Mouse (Mus musculus) layer of hippocampus, postnatal 36 days (tissue): ENCODE measurements at regions not wholly inside any gene's neighbourhood (a gene's known extent, or its start where the extent isn't known, plus 50 kb on each side); places are given as distances from the start of the nearest gene placed in this dataset.
"Not testable (repeated sequence)": the region's sequence is repeated elsewhere in the genome, so short reads cannot be mapped to it uniquely, and the experiment has no call there.

Experiments
- DNase-seq, 2 experiments: peaks; one replicate each; pipeline ENCODE4 v3.0.0; 2022

GRCm38 (mm10) chr1:83970641-83971285 lies 393.2 kb downstream of the Pid1 start:
- DNase-seq, result no peak

GRCm38 (mm10) chr1:83964631-83965030 lies 399.3 kb downstream of the Pid1 start:
- DNase-seq, result not testable (repeated sequence)

GRCm38 (mm10) chr1:83961761-83962160 lies 402.2 kb downstream of the Pid1 start:
- no peak for DNase-seq

DNA sequence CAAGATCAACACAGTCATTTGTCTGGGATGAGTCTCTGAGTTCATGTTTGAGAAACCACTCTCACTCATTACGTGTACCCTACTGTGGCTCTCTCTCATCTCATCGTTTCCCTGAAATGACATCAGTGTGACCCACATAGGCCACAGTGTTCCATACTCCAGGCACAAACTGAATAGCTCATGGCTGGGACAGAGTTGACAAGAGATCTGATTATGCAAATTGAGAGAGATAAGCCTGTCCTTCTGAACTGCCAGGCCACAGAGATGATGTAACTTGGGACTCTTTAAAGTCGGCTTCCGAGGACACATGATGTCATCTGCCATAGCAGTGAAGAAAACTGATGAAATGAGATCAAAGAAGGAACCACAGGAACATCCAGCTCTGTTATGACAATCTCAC lies 404.2 kb downstream of the Pid1 start:
- DNase-seq, result no peak

DNA sequence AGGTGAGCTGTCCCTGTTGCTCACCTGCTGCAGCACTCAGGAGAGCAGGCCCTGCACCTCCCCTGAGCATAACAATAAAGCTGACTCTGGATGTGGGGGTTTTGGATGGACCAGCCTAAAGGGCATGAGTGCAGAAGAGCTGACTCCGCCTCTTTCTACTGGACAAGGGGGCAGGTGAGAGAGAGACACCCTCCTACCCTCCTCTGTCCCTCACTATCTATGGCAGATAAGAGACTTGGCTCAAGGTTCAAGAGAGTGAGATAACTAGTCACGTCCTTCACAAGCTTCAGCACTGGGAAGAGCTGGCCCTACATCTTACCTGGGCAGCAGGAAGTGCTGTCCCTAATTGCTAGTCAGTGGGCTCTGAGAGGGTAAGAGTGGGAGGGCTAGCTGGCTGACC lies 441.1 kb downstream of the Pid1 start:
- DNase-seq, result no peak

DNA sequence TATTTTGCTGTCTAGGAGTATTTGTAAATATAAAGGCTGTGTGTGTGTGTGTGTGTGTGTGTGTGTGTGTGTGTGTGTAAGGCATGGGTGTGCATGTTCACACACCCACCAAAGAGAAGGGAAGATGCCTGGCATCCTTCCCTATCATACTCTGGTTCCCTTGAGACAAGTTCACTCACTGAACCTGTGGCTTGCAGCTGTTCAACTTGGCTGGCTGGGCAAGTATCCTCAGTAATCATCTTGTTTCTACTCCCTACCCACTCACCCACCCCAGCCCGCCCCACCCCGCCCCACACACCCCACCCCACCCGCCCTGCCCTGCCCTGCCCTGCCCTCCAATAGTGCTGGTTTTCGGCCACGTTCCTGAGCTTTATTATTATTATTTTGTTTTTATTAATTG lies 448.5 kb downstream of the Pid1 start:
- DNase-seq, result no peak

DNA sequence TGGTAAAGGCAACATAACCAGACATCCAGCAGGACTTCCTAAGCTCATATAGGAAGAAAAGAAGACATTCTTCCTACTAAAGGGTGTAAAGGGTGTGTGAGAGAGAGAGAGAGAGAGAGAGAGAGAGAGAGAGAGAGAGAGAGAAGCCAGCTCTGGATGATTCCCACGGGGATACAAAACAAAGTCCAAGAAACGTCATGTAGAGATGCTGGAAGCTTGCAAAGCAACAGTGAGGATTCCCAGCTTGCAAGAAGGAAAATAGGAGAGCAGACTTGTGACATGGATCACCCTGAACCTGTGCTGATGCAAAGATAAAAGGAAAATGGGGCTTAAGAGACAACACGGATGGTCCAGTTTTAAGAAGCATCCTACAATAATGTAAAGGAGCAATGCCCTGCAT lies 456.6 kb downstream of the Pid1 start:
- no peak for DNase-seq

DNA sequence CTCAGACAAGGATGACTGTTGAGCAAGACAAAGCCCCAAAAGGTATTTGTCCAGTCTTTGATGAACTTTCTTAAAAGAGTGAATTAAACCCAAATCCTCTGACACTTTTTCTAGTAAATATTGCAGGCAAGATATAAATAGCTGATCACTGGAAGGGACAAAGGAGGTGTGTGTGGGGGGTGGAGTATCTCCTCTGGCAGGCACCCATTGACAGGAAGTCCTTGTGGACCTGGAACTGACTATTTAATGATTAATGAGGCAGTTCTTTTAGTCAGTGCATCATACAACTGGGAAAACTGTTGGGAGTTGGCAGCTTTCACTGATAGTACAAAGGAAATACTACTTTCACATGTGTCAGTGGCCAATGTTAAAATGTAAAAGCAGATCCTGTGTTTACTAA lies 457.1 kb downstream of the Pid1 start:
- no peak for DNase-seq

DNA sequence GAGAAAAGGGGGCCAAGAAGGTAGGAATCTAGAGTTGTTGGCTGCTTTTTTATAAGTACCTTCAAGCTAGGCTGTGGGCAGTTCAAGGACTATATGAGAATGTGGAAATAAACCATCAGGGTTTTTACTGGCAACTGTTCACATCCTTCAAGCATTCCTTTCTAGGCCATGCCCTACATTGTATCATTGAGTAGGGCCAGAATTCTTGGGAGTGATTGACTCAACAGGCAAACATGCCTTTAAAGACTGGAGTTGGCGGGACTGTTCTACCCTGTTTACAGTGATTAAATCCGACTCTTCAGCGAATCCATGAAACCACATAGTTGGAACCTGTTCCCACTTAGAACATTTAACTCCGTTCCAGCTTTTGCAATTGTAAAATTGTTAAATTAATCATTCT lies 463.8 kb downstream of the Pid1 start:
- no peak for DNase-seq

DNA sequence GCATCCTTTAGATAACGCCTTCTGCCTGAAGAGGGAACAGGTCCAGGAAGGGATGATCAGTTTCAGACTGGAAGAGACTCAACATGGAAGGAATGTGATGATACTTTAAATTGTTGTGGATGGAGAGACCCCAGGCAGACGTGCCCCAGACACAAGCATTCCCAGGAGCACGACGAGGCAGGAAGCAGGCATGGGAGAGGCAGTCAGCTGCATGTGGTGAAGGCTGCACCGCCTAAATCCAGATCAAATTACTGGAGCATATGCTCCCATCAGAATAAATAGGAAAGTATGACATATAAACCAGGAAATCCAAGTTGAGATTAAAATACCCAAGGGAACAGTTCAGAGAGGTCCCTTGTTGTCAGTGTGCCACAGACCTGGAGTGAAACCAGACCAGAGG lies 467.3 kb downstream of the Pid1 start:
- DNase-seq, result no peak

DNA sequence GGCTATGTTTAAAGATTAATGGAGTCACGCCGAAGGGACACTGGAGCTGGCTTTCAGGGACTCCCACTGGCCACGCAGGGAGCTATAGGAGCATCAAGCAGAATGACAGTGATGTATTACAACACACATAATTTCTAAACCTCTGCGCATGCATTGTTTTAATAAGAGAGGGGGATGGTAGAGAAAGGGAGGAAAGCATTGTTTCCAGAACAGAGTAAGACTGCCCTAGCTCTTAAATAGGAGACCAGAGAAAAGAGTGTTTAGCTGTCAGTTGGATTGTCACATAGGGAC lies 471.1 kb upstream of the Sphkap start:
- DNase-seq, result no peak

- DNase-seq, result no peak
These were observed 470.5 kb upstream of the Sphkap start for GRCm38 (mm10) chr1:83878330-83879108.

DNA sequence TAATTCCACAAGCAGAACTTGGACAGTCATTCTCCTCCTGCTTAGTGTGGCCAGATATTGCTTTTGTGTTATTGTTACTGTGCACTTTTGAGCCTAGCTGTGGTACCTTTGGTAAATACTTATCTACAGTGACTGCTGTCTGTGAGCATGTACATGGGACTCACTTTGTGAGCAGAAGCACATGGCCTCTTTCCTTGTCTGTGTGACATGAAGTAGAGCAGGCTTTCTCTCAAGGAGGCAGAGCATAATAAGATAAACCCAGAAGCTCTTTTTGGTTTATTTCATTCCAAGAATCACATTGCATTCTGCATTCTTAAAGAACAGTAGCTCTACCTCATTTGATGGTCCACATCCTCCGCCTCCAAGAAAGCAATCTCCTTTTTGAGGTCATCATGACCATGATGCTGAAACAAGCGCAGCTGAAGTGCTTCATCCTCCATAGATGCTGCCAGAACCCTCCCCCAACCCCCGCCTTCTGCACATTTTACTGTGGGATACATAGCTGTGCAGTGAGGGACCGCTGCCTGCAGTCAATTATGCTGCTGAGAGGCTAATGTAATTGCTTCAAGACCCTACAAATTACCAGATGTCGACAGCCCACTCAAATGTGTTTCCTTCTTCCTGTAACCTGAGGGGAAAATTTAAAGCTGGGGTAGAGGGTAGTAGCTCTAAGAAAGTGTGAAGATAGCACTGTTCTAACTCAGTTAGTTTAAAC lies 463.0 kb upstream of the Sphkap start:
- DNase-seq, result no peak

DNA sequence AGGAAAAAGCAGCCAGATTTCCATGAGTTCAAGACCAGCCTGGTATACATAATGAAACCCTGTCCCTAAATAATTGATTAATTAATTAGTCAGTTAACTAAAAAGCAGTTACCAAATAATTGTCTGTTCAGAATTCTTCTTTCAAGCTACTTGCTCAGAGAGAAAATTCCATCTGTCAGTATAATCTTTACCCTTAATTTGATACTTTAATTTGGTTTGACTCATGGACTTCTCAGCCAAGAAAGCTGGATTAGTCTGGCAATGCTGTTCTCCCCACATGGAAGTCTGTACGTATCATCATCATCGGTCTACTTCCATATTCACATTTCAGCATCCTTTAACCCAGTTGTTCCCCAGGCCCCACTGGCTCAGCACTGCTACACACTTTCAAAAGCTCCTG lies 461.0 kb upstream of the Sphkap start:
- no peak for DNase-seq

GRCm38 (mm10) chr1:83862541-83862940 lies 454.5 kb upstream of the Sphkap start:
- DNase-seq, result no peak

DNA sequence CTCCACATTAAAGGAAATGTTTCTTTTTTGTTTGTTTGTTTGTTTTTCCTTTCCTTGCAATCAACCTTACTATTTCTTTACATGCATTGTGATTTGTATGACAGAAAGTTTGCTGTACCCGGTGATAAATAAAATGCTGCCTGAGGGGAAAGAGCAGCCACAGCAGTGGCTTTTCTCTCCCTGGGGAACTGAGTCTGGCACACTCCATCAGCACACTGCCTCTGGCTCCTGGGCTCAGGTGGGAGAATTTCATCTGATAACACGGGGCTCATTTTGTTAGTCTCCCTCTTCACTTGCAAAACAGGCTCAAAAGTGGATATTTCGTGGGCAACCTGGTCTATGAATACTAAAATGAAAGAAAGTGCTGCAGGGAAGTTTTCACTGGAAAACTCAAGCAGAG lies 454.1 kb upstream of the Sphkap start:
- no peak for DNase-seq

DNA sequence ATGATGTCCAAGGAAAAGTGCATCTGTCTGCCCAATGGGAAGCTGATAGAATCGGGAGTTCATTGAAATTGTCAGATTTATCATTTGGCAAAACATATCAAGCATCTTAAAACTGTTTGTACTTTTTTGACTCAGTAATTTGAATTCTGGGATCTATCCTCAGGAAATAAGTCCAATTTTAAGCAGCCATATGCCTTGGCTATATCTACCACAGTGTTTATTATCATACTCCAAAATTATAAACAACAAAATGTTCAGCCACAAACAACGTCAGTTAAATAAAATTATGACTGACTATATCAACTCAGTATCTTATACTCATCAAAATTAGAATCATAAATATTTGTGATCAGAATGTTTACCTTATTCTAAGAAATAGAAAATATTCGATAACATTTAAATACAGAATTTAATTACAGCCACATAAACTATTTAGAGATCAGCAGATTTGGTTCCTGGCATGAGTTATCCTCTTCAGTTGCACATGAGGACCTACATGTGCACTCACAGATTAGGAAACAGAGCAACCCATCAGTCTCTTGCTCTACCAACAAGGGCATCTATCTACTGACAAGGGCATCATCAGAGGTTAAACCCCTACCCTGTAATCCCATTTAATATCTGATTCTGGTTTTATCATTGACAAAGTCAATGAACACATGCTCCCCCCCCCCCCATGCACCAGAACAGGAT lies 451.9 kb upstream of the Sphkap start:
- no peak for DNase-seq

DNA sequence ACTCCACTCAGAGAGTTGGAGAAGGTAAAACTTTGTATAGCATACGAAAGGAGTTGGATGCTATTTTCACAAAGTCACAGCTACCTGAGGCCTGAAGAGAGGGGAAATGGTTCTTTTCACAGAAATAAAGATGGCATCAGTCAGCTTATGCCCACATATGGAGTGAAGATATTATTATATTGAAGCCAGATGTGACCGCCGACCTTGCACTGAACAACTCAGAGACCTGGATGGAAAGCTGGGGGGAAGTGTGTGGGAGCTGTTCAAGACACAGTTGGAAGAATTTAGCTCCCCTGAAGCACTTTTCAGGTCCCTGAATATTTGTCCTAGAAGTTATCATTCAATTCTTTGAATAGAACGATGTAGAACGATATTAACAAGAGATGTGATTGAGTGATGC lies 446.0 kb upstream of the Sphkap start:
- no peak for DNase-seq

- DNase-seq, result no peak
These were observed 443.1 kb upstream of the Sphkap start for GRCm38 (mm10) chr1:83851081-83851480.

- DNase-seq, result no peak
These were observed 440.4 kb upstream of the Sphkap start for GRCm38 (mm10) chr1:83848414-83848813.

GRCm38 (mm10) chr1:83847992-83848391 lies 440.0 kb upstream of the Sphkap start:
- DNase-seq, result no peak

DNA sequence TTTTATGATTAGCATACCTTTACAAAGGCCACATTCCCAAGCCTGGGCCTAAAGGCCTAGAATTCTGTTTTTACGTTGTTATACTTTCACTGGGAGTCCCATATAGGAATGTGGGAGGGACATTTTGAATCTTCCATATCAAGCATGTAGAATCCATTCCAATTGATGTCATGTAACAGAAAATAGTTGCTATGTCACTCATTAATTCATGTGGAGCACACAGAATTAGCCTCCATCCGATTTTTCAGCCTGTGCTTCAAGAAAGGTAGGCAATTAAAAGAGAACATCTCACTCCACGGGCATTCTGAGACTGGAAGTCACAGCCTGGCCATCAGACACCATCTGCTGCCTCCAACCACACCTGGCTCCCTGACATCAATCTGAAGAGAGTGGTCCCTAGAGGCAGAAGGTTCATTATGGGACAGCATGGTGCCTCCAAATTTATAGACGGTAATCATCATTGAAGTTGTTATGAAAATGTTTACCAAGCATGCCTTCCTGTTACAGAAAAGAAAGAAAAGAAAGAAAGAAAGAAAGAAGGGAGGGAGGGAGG lies 436.9 kb upstream of the Sphkap start:
- no peak for DNase-seq

- DNase-seq, result no peak
These were observed 428.0 kb upstream of the Sphkap start for GRCm38 (mm10) chr1:83835965-83836364.
